Mouse (Mus musculus) olfactory bulb, adult 2 months (tissue): ENCODE data around the gene Fbxo27. TPM values are rescaled to one million over a fixed set of nuclear protein-coding genes. Genes with fewer than 3 reads are reported as not detected.

Source experiments
- H3K27ac ChIP-seq: fragments of 200-500 bp; 2 replicates; pipeline ENCODE4 v1.5.1; 2012; ENCODE audit warnings: low read depth, low read length; ENCODE audit not compliant: insufficient read depth
- H3K4me1 ChIP-seq: fragments of 200-500 bp; 2 replicates; pipeline ENCODE4 v1.6.1; 2012; ENCODE audit warnings: low read length; ENCODE audit not compliant: control insufficient read depth, insufficient read depth
- H3K4me3 ChIP-seq: fragments of 200-500 bp; 2 replicates; pipeline ENCODE4 v1.5.1; 2012; ENCODE audit warnings: mild to moderate bottlenecking, low read depth, low read length, moderate library complexity; ENCODE audit not compliant: insufficient read depth
- CTCF ChIP-seq: fragments of 200-500 bp; IDR thresholded peaks from 2 replicates; pipeline ENCODE4 v1.5.1; 2012; ENCODE audit warnings: low read depth, mild to moderate bottlenecking, low read length, moderate library complexity; ENCODE audit not compliant: insufficient read depth
- POLR2A ChIP-seq: fragments of 200-500 bp; IDR thresholded peaks from 2 replicates; pipeline ENCODE4 v1.6.1; 2012; ENCODE audit warnings: mild to moderate bottlenecking, low read depth, low read length, moderate library complexity; ENCODE audit not compliant: insufficient read depth
- WGBS: fragments of 180-500 bp; shearing (Covaris S2); methylation state at CpG from one replicate; pipeline ENCODE4 v1.1.7; 2018; 5-methylcytosine and 5-hydroxymethylcytosine counted together
- polyA plus RNA-seq: library from polyadenylated mRNA; stranded (reverse); fragments of >200 nt; gene quantifications from 2 replicates; pipeline ENCODE4 v1.2.4, GENCODE M21; 2012; ENCODE audit warnings: low replicate concordance; ENCODE audit not compliant: missing spikeins, insufficient read depth, insufficient read length

Fbxo27 gene
- polyA plus RNA-seq, 1 experiment = not detected

DNA sequence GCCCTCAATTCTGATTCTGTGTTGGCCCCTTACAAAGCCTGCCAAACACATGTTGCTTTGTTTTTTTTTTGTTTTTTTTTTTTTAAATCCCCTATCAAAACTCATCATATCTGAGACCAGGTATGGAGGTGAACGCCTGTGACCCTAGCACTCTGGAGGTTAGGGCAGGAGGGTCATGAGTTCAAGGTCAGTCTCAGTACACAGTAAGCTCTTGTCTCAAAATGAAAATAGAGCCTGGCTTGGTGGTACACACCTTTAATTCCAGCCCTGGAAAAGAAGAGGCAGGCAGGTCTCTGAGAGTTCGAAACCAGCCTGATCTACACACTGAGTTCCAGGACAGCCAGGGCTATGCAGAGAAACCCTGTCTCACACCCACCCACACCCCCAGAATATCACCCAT lies 27.0 kb downstream of the Fbxo27 start:
- no peak for TF ChIP-seq POLR2A
- no peak for TF ChIP-seq CTCF
- peaks cover 4% of the 10 kb centered on the region; the same call in 1 of the 2 replicates for H3K4me1 ChIP-seq
- H3K27ac ChIP-seq = no peak overlapping the region
- WGBS = 93% methylated on average over 2 of the region's 2 CpGs
- no peak overlapping the region for H3K4me3 ChIP-seq

DNA sequence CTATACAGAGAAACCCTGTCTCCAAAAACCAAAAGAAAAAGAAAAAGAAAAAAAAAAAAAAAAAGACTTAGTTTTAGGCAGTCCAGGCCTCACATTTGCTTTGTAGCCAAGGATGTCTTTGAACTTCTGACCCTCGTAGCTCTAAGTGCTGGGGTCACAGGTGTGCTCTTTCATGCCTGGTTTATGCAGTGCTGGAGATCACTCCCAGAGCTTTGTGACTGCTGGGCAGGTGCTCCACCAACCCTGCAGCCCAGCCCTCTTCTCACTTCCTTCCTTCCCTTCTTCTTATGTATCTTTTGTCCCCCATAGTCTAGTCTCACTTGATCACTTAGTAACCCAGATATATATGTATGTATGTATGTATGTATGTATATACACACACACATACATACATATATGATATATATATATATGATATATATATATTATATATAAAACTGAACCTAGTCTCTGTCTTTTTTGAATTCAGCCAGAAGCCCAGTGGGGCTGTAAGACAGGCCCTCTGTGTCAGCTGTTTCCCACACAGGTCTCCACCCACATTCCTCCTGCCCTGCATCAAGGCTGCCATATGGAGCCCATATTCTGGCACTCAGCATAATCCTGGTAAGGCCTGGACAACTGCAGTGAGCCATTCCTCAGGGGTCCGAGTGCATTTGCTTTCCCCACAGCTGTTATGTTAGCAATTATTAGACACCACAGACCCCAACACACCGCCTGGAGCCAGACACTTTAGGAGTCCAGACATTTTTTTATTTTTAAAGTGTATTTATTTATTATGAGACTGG lies 28.3 kb downstream of the Fbxo27 start:
- H3K4me1 ChIP-seq = peaks cover 4% of the 10 kb centered on the region; the same call in 1 of the 2 replicates
- TF ChIP-seq CTCF = no peak
- no peak for TF ChIP-seq POLR2A
- H3K27ac ChIP-seq = no peak overlapping the region
- WGBS = 89% methylated on average over 3 of the region's 3 CpGs
- no peak overlapping the region for H3K4me3 ChIP-seq

DNA sequence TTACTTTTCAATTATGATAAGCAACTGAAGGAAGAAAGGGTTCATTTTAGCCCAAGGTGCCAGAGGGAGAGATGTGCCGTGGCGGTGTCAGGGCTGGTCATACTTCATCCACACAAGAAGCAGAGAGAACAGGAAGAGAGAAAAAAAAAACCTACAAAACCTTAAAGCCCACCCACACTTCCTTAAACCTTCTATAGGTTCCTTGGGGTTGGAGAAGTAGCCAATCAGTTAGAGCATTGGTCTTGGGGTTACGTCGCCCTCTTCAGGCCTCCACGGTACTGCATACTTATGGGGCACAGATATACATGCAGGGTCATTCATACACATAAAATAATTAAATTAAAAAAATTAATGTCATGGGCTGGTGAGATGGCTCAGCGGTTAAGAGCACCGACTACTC lies 29.4 kb downstream of the Fbxo27 start:
- Histone ChIP-seq H3K4me1 (peaks cover 2% of the 10 kb centered on the region; the same call in 1 of the 2 replicates), H3K27ac (no peak overlapping the region), H3K4me3 (no peak overlapping the region)
- no peak for TF ChIP-seq POLR2A
- no peak for TF ChIP-seq CTCF
- WGBS = 93% methylated on average over 7 of the region's 7 CpGs

GRCm38 (mm10) chr7:28724613-28725012 lies 32.0 kb downstream of the Fbxo27 start:
- Histone ChIP-seq H3K27ac (no peak overlapping the region), H3K4me3 (no peak overlapping the region), H3K4me1 (peaks cover 6% of the 10 kb centered on the region)
- WGBS = 97% methylated on average over 2 of the region's 2 CpGs
- TF ChIP-seq CTCF (no peak), POLR2A (no peak)

DNA sequence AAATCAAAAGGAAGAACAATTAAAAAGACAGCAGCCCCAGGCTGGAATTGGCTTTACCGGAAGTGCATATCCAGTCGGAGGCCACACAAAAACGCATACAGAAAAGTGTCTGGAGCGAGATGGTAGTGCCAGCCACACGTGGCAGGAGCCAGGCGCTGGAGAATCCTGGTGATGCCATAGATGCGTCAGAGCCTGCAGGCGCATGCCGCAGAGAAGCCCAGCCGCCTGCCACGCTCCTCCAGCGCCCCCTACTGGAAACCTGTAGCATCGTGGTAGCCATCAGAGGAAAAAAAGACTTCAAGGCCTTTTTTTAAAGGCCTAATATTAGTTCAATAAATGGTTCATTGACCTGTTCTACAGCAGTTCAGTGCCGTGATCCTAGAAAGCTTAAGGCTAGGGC lies 34.0 kb downstream of the Fbxo27 start:
- WGBS = 3% methylated on average over 14 of the region's 14 CpGs
- Histone ChIP-seq H3K4me1 (peaks cover 6% of the 10 kb centered on the region), H3K27ac (no peak overlapping the region), H3K4me3 (0 out of 2 replicates have a peak overlapping the region, but pooled peaks have one; percentile 7)
- TF ChIP-seq POLR2A (no peak), CTCF (peak; percentile 85)

GRCm38 (mm10) chr7:28727649-28728340 lies 35.1 kb downstream of the Fbxo27 start:
- Histone ChIP-seq H3K27ac (no peak overlapping the region), H3K4me3 (no peak overlapping the region), H3K4me1 (peaks cover 12% of the 10 kb centered on the region)
- TF ChIP-seq CTCF = no peak
- no peak for TF ChIP-seq POLR2A
- 42% methylated on average over 10 of the region's 10 CpGs for WGBS

- no peak overlapping the region for H3K27ac ChIP-seq
- TF ChIP-seq CTCF (no peak), POLR2A (0 out of 2 replicates have a peak, but pooled peaks have one; percentile 20)
- peak overlapping the region; percentile 44 for H3K4me3 ChIP-seq
- peaks cover 14% of the 10 kb centered on the region for H3K4me1 ChIP-seq
- 5% methylated on average over 58 of the region's 58 CpGs for WGBS
Observed at GRCm38 (mm10) chr7:28732341-28733142, 39.9 kb downstream of the Fbxo27 start.

DNA sequence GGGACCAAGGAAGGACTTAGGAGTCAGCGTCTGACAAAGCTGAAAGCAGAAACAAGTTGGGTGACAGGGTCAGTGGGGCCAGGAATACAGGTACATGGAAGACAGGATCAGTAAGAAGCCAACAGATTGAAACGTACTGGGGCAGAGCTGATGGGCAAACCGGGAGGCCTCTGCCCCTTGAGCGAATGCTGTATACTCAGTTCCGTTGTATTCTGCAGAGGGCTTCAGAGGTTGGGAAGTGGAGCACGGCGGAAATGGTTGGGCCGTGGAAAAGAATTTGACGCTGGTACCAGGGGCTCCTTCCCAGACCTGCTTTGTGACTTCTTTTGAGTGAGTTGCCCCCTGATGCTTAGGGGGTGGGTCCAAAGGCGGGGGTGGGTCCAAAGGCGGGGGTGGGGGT lies 40.6 kb downstream of the Fbxo27 start:
- H3K4me3 ChIP-seq = peak overlapping the region; percentile 44
- 12% methylated on average over 11 of the region's 11 CpGs for WGBS
- H3K27ac ChIP-seq = no peak overlapping the region
- TF ChIP-seq POLR2A (no peak), CTCF (no peak)
- H3K4me1 ChIP-seq = peaks cover 12% of the 10 kb centered on the region

GRCm38 (mm10) chr7:28735701-28736100 lies 43.1 kb downstream of the Fbxo27 start:
- peaks cover 21% of the 10 kb centered on the region for H3K4me1 ChIP-seq
- TF ChIP-seq CTCF (no peak), POLR2A (no peak)
- WGBS = 84% methylated on average over 6 of the region's 6 CpGs
- no peak overlapping the region for H3K4me3 ChIP-seq
- no peak overlapping the region for H3K27ac ChIP-seq
